Mouse (Mus musculus) forebrain, embryonic 12.5 days (tissue): ENCODE measurements at regions not wholly inside any gene's neighbourhood (a gene's known extent, or its start where the extent isn't known, plus 50 kb on each side); places are given as distances from the start of the nearest gene placed in this dataset.
A peak's percentile ranks its signal among the peaks of the same experiment; 100 is the strongest.
"Not testable (repeated sequence)": the region's sequence is repeated elsewhere in the genome, so short reads cannot be mapped to it uniquely, and the experiment has no call there.

Experiments used
- ATAC-seq: fragments of 200-750 bp; cut with Nextera tagmentation; 2 replicates; pipeline ENCODE4 v1.8.0; 2017; ENCODE audit warnings: moderate TSS enrichment; ENCODE audit not compliant: low FRiP score
- H3K27ac ChIP-seq: fragments of 300-500 bp; sonication (generic); 2 replicates; pipeline ENCODE4 v1.5.1; 2016; ENCODE audit warnings: mild to moderate bottlenecking
- H3K27me3 ChIP-seq: fragments of 300-500 bp; sonication (generic); 2 replicates; pipeline ENCODE4 v1.6.1; 2016; ENCODE audit warnings: mild to moderate bottlenecking
- H3K36me3 ChIP-seq: fragments of 300-500 bp; sonication (generic); replicated peaks from 2 replicates; pipeline ENCODE4 v1.6.1; 2016; ENCODE audit warnings: mild to moderate bottlenecking
- H3K4me1 ChIP-seq: fragments of 300-500 bp; sonication (generic); 2 replicates; pipeline ENCODE4 v1.6.1; 2016
- H3K4me2 ChIP-seq: fragments of 300-500 bp; sonication (generic); 2 replicates; pipeline ENCODE4 v1.6.1; 2016; ENCODE audit warnings: mild to moderate bottlenecking, moderate library complexity
- H3K4me3 ChIP-seq: fragments of 300-500 bp; sonication (generic); replicated peaks from 2 replicates; pipeline ENCODE4 v1.5.1; 2016; ENCODE audit warnings: mild to moderate bottlenecking
- H3K9ac ChIP-seq: fragments of 300-500 bp; sonication (generic); 2 replicates; pipeline ENCODE4 v1.6.1; 2016; ENCODE audit warnings: mild to moderate bottlenecking
- H3K9me3 ChIP-seq: fragments of 300-500 bp; sonication (generic); 2 replicates; pipeline ENCODE4 v1.6.1; 2016
- WGBS: fragments of 180-500 bp; shearing (Covaris S2); methylation state at CpG from one replicate; pipeline ENCODE4 v1.1.7; 2016; 5-methylcytosine and 5-hydroxymethylcytosine counted together

DNA sequence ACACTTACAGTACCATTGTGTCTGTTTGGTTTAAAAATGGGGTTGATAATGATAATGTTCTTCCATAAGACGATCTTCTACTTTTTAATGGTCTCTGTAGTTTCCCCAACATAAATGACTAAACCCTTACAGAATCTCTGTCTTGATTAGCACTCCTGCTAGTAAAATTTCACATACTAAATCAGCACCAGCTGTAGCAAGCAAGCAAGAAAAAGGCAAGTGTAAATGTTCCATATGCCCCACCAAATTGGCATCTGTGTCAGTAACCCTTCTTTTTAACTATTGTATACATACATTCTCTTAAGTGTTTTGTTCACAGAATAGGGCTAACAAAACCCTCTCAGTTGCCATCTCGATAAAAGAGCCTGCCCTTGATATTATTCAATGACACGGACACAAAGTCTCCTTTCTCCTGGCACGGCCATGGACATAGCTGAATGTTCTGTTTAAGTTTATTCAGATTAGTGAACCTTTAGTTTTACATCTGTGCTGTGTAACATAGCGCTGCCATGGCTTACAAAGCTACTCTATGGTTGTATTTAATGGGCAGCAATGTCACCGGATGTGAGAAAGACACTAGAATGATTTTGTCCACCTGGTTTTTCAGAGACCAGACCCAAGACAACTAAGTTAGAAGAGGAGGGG, 414.3 kb downstream of the Gtdc1 start:
- Histone ChIP-seq H3K27me3 (no peaks in the 10 kb centered on the region), H3K9ac (no peak overlapping the region), H3K9me3 (no peaks in the 10 kb centered on the region), H3K27ac (no peak overlapping the region), H3K4me3 (no peak overlapping the region), H3K4me2 (no peak overlapping the region), H3K4me1 (no peaks in the 10 kb centered on the region), H3K36me3 (no peaks in the 10 kb centered on the region)
- no peak for ATAC-seq
- WGBS: 38% methylated on average over 6 of the region's 6 CpGs

DNA sequence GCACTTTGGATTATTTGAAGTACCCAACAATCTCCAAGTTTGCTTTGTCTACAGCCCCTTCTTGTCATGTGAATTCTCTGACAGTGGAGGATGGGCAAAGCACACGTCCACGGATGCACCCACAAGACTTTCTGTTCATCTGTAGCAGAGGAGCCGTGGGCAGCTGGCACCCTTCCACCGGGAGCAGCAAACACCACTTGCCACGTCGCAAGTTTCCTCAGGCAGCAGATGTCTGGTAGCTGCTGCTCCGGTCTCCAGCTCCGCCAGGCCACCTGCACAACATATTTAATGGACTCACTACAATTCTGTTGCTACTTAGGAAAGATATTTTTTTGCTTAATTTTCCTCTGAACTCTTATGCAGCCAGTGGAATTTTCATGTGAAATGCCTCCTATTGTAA, 415.1 kb downstream of the Gtdc1 start:
- Histone ChIP-seq H3K4me2 (no peak overlapping the region), H3K9ac (no peak overlapping the region), H3K27me3 (no peaks in the 10 kb centered on the region), H3K27ac (no peak overlapping the region), H3K9me3 (no peaks in the 10 kb centered on the region), H3K4me3 (no peak overlapping the region), H3K36me3 (no peaks in the 10 kb centered on the region), H3K4me1 (no peaks in the 10 kb centered on the region)
- ATAC-seq: no peak
- 51% methylated on average over 8 of the region's 8 CpGs for WGBS

DNA sequence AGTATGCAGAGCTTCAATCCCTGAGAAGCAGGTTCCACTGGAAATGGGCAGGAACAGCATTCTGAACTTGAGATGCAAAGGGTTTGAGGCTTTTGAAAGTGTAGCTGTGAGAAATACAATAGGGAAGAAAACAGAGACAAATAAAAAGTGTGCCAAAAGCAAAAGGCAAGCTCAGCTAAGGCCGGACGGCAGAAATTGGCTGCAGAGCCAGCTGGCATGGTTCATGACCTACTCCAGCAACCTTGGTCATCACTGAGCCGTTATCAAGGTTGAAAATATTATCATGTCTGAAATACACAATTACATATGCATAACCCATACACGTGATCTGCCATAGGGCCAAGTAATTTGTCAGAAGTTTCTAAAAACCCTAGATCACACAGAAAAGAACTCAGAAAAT, 418.4 kb downstream of the Gtdc1 start:
- H3K4me1 ChIP-seq: no peaks in the 10 kb centered on the region
- H3K36me3 ChIP-seq: no peaks in the 10 kb centered on the region
- H3K9ac ChIP-seq: no peak overlapping the region
- 94% methylated on average over 4 of the region's 4 CpGs for WGBS
- H3K4me3 ChIP-seq: no peak overlapping the region
- H3K27me3 ChIP-seq: no peaks in the 10 kb centered on the region
- H3K27ac ChIP-seq: no peak overlapping the region
- no peak for ATAC-seq
- no peak overlapping the region for H3K4me2 ChIP-seq
- H3K9me3 ChIP-seq: no peaks in the 10 kb centered on the region

DNA sequence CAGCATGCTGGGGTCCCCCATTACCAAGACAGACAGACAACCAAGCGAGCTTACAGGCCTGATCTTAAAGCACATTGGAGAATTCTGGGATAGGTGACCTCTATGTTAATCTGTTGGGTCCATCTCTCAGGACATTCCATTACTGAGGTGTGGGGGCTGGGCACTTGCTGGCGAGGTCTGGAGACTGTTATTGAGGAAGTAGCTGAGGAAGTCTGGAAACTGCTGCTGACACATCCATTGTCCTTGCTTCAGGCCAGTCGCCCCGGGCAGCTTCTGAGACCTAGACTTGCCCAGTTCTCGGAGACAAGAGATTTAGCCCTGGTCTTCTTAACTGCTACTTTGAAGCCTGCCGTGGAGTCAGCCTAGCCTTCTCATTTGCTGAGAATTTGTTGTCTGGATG, 423.2 kb downstream of the Gtdc1 start:
- Histone ChIP-seq H3K9ac (no peak overlapping the region), H3K27me3 (no peaks in the 10 kb centered on the region), H3K36me3 (no peaks in the 10 kb centered on the region), H3K4me2 (no peak overlapping the region), H3K4me1 (no peaks in the 10 kb centered on the region), H3K27ac (no peak overlapping the region), H3K4me3 (no peak overlapping the region), H3K9me3 (no peaks in the 10 kb centered on the region)
- WGBS: 66% methylated on average over 6 of the region's 6 CpGs
- no peak for ATAC-seq

DNA sequence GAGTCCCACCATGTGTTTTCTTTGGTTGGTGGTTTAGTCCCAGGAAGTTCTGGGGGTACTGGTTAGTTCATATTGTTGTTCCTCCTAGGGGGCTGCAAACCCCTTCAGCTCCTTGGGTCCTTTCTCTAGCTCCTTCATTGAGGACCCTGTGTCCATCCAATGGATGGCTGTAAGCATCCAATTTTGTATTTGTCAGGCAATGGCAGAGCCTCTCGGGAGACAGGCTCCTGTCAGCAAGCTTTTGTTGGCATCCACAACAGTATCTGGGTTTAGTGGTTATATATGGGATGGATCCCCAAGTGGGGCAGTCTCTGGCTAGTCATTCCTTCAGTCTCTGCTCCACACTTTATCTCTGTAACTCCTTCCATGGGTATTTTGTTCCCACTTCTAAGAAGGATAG, 436.7 kb downstream of the Gtdc1 start:
- not testable (repeated sequence) for H3K4me1 ChIP-seq, H3K36me3 ChIP-seq, H3K27ac ChIP-seq, ATAC-seq, H3K9ac ChIP-seq, H3K4me2 ChIP-seq, H3K4me3 ChIP-seq, H3K27me3 ChIP-seq, H3K9me3 ChIP-seq
- 100% methylated on average over 1 of the region's 1 CpGs for WGBS

DNA sequence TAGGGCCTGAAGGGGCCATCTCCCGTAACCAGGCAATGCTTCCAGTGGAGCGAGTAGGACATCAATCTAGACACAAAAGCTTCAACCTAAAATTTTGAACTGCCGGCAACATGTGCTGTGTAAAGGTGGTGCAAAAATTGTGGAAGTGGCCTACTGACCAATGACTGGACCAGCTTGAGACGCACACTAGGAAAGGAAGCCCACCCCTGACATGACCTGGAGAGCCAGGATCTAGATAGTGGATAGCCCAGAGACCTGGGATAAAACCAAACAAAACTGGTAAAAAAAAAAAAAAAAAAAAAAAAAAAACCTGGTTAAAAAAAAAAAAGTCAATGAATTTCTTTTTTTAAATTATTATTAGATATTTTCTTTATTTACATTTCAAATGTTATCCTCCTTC, 437.2 kb downstream of the Gtdc1 start:
- ATAC-seq: no peak
- H3K4me1 ChIP-seq: no peaks in the 10 kb centered on the region
- H3K27me3 ChIP-seq: no peaks in the 10 kb centered on the region
- no peak overlapping the region for H3K9ac ChIP-seq
- H3K4me2 ChIP-seq: no peak overlapping the region
- H3K27ac ChIP-seq: no peak overlapping the region
- WGBS: 96% methylated on average over 4 of the region's 4 CpGs
- no peaks in the 10 kb centered on the region for H3K9me3 ChIP-seq
- no peak overlapping the region for H3K4me3 ChIP-seq
- no peaks in the 10 kb centered on the region for H3K36me3 ChIP-seq

DNA sequence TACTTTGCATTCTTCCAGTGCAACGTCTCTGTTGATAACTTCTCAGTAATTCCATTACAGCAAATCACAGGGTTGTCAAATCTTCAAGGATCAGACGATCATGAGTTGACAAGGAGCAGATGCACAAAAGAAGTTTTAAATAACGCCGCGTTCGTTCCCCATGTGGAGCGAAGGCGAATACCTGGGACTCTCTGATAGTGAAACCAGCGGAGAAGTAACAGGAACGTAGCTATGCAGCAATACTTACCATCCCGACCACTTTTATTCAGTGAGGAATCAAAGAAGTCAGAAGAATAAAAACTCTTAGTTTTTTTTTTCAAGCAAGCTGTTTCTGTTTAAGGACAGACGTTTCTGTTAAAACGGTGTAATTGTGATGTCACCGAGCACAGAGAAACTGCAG, 441.6 kb downstream of the Gtdc1 start:
- Histone ChIP-seq H3K9ac (no peak overlapping the region), H3K4me2 (no peak overlapping the region), H3K4me1 (no peaks in the 10 kb centered on the region), H3K9me3 (peaks cover 4% of the 10 kb centered on the region; the same call in 1 of the 2 replicates), H3K36me3 (no peaks in the 10 kb centered on the region), H3K27ac (no peak overlapping the region), H3K4me3 (no peak overlapping the region), H3K27me3 (no peaks in the 10 kb centered on the region)
- 77% methylated on average over 14 of the region's 14 CpGs for WGBS
- no peak for ATAC-seq

DNA sequence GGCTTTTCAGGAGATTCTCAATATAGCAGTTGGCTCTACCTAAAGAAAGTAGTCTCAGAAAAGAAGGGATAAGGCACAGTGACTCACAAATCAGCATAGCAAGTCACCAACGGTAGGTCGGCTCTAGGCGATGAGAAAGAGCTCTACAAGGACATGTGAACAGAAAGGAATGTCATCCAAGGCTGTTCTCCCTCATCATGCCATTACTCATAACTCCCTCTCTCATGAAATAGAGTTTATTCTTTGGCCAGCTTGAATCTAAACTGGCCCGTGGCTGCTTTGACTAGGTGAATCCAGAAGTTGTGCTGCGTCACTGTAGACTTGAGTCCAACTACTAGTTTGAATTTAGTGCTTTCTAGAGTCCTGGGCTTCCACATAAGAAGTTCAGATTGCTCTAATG, 447.7 kb downstream of the Gtdc1 start:
- Histone ChIP-seq H3K27me3 (no peaks in the 10 kb centered on the region), H3K27ac (no peak overlapping the region), H3K9ac (no peak overlapping the region), H3K4me3 (no peak overlapping the region), H3K4me2 (no peak overlapping the region), H3K4me1 (no peaks in the 10 kb centered on the region), H3K9me3 (peaks cover under 1% of the 10 kb centered on the region; the same call in 1 of the 2 replicates), H3K36me3 (no peaks in the 10 kb centered on the region)
- 93% methylated on average over 5 of the region's 5 CpGs for WGBS
- ATAC-seq: no peak

DNA sequence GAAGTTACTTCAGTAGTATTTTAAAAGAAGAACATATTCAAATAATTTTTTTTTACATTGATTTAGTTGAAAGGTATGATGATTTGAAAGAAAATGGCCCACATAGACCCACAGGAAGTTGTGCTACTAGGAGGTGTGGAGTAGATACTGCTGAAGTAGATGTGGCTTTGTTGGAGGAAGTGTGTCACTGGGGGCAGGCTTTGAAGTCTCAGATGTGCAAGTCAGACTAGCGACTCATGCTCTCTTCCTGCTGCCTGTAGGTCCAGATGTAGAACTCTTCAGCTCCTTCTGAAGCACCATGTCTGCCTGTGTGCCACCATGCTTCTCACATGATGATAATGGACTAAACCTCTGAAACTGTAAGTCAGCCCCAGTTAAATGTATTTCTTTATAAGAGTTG, 452.0 kb downstream of the Gtdc1 start:
- Histone ChIP-seq H3K4me3 (no peak overlapping the region), H3K36me3 (no peaks in the 10 kb centered on the region), H3K4me1 (no peaks in the 10 kb centered on the region), H3K27me3 (no peaks in the 10 kb centered on the region), H3K9ac (no peak overlapping the region), H3K27ac (no peak overlapping the region), H3K4me2 (no peak overlapping the region), H3K9me3 (no peaks in the 10 kb centered on the region)
- no peak for ATAC-seq
- 84% methylated on average over 1 of the region's 1 CpGs for WGBS

DNA sequence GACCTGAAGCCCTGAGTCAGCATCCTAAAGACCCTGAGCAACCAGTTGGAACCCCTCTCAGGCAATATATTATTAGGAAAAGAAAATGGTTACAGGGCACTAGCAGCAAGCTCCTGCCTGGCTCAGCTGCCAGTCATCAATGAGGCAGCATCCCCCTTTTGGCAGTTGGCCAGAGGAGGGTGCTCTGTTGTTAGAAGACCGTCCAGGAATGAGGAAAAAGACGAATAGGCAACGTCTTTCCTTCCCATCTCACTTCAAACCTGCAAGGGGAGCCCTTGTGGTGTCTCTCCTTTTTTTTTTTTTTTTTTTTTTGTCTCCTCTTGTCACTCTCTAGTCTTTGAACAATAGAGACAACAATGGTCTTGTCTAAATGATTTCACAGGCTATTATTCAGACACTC, 452.8 kb downstream of the Gtdc1 start:
- Histone ChIP-seq H3K4me1 (no peaks in the 10 kb centered on the region), H3K9ac (no peak overlapping the region), H3K27me3 (no peaks in the 10 kb centered on the region), H3K36me3 (no peaks in the 10 kb centered on the region), H3K4me3 (no peak overlapping the region), H3K4me2 (no peak overlapping the region), H3K27ac (no peak overlapping the region), H3K9me3 (no peaks in the 10 kb centered on the region)
- 0 out of 2 replicates have a peak, but pooled peaks have one; percentile 23 for ATAC-seq
- WGBS: 3% methylated on average over 3 of the region's 3 CpGs

DNA sequence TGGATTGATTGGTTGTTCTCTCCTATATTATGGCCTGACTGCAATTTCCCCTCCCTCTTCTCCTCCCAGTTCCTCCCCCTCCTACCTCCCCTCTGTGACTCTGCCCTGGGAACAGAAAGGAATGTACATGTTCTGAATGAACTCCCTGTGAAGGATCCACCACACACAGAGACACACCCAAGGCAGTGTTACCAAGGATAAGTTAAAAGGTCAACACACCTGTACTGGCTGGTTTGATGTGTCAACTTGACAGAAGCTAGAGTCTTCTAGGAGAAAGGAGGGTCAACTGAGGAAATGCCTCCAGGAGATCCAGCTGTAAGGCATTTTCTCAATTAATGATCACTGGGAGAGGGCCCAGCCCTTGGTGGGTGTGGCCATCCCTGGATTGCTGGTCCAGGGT, 456.1 kb downstream of the Gtdc1 start:
- no peak overlapping the region for H3K4me3 ChIP-seq
- no peak overlapping the region for H3K9ac ChIP-seq
- no peak for ATAC-seq
- no peaks in the 10 kb centered on the region for H3K4me1 ChIP-seq
- no peaks in the 10 kb centered on the region for H3K36me3 ChIP-seq
- H3K27me3 ChIP-seq: no peaks in the 10 kb centered on the region
- no peak overlapping the region for H3K4me2 ChIP-seq
- no peaks in the 10 kb centered on the region for H3K9me3 ChIP-seq
- no peak overlapping the region for H3K27ac ChIP-seq

DNA sequence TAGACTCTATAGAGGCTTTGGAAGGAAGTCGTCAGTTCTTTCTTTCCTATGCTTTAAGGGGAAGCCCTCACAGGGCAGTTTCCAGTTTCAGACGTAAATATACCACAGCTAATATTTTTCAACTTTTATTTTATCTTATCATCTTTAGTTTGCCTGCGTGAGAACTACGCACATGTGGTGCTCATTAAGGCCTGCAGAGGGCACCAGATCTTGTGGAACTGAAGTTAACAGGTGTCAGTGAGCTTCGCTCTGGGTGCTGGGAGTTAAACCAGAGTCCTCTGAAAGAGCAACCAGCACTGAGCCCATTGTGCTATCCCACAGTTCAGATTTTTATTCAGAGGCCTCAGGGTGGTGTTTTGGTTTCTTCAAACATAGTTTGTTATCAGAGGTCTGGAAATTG, 456.5 kb downstream of the Gtdc1 start:
- Histone ChIP-seq H3K9me3 (no peaks in the 10 kb centered on the region), H3K4me2 (no peak overlapping the region), H3K9ac (no peak overlapping the region), H3K27me3 (no peaks in the 10 kb centered on the region), H3K27ac (no peak overlapping the region), H3K4me3 (no peak overlapping the region), H3K36me3 (no peaks in the 10 kb centered on the region), H3K4me1 (no peaks in the 10 kb centered on the region)
- no peak for ATAC-seq
- 94% methylated on average over 5 of the region's 5 CpGs for WGBS

DNA sequence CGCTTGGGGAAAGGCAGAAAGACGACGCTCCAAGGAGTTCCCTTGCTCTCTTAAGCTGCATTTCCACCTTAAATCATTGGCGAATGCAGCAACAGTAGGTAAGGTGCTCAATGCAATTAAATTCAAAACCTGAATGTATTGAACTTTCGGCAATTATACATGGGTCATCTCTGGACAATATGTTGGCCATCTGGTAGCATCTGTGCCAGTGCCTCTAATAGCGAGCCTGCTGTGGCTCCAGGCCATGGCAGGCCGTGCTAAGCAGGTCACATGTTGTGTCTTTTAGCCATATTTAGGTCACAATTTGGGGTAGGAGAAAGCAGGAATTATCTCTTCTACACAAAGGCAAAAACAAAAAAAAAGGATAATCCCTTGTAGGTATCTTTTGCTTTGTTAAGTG, 462.8 kb downstream of the Gtdc1 start:
- Histone ChIP-seq H3K9ac (no peak overlapping the region), H3K4me2 (no peak overlapping the region), H3K27ac (no peak overlapping the region), H3K4me1 (peaks cover 6% of the 10 kb centered on the region; the same call in 1 of the 2 replicates), H3K4me3 (no peak overlapping the region), H3K27me3 (no peaks in the 10 kb centered on the region; the same call in 1 of the 2 replicates), H3K36me3 (no peaks in the 10 kb centered on the region), H3K9me3 (no peaks in the 10 kb centered on the region)
- ATAC-seq: no peak
- 83% methylated on average over 7 of the region's 7 CpGs for WGBS
